Mouse (Mus musculus) ovary, postnatal 36 days (tissue): ENCODE measurements at regions not wholly inside any gene's neighbourhood (a gene's known extent, or its start where the extent isn't known, plus 50 kb on each side); places are given as distances from the start of the nearest gene placed in this dataset.

Experiments used
- DNase-seq: peaks from one replicate; pipeline ENCODE4 v3.0.0; 2022; ENCODE audit warnings: low spot score, mixed read lengths

- DNase-seq = no peak
Measured at GRCm38 (mm10) chr14:98834316-98834715, 159.8 kb downstream of the Rpl36a-ps1 start.

DNA sequence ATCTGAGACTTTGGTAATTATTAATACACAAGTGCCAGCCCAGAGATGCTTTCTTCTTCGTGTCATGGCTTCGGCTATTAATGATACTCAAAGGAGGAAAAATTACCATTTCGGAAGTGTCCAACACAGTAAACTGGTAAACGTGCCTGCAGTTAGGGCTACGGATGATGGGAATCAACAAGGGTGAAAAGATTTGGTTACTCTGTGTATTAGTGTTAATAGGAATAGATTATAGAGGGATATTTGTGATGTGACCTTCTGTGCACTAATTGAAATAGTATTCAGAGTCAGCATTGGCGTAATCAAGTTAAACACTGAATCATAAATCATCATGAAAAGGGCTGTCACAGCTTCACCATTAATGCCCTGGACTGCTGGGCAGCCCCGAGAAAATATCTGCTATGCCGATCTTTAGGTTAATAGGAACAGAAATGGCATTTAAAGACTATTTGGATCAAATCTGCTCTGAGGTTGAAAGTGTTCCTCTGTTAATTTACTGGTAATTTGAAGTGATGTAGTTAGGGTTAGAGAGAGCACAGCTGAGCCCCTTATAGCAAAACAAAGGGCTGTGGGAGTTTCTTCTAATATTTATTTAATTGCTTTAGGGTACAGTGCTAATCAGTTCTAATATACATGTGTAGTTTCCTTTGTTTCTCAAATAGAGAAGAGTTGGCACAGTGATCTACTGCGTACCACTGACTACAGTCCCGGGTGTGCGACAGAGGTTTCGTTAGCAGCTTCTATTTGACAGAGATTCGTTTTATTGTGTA, 160.7 kb downstream of the Rpl36a-ps1 start:
- no peak for DNase-seq

GRCm38 (mm10) chr14:98832401-98832800, 161.7 kb downstream of the Rpl36a-ps1 start:
- DNase-seq = no peak

DNA sequence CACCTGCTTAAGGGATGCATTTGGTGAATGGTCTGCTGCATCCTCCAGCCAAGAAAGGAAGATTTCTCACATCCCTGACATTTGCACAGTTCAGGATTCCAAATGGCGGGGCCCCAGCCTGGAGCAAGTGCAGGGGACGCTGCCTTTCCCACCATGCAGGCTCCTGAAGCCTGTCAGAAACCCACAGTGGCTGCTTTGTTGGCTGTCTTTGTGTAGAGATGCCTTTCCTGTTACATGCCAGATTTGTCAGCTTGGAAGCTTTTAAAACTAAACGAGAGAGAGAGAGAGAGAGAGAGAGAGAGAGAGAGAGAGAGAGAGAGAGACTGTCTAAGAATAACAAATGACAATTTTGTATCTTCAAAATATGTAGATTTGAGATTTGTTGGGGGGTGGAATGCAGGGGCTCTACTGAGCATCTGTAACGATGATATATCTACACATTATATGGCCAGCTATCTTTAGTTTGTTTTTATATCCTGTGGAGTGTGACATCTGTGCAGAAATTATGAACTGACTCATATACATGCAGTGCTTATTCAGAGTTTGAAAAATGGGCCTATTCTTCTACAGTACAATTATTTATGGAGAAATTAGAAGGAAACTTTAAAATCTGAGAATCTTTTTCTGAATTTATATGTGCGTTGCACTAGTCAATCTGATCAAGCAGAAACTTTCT, 164.0 kb downstream of the Rpl36a-ps1 start:
- DNase-seq = no peak

- no peak for DNase-seq
Measured at GRCm38 (mm10) chr14:98827490-98827889, 166.6 kb downstream of the Rpl36a-ps1 start.

DNA sequence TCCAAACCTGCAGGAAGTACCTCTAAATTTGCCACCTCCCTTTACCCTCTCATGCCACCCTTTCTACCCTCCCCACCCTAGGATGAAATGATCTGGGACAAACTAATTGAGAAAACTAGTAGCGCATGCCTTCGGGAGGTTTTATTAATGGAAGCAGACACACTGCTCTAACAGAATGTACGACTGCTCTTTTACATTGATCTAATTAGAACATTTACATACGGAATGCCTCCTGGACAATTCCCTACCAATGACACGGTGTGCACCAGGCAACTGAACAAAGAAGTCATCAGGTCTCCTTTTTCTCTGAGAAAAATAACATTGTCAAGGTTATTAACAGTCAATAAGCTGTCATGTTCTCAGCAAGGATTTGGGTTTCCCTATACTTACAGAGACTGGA, 180.5 kb downstream of the Rpl36a-ps1 start:
- DNase-seq = no peak

DNA sequence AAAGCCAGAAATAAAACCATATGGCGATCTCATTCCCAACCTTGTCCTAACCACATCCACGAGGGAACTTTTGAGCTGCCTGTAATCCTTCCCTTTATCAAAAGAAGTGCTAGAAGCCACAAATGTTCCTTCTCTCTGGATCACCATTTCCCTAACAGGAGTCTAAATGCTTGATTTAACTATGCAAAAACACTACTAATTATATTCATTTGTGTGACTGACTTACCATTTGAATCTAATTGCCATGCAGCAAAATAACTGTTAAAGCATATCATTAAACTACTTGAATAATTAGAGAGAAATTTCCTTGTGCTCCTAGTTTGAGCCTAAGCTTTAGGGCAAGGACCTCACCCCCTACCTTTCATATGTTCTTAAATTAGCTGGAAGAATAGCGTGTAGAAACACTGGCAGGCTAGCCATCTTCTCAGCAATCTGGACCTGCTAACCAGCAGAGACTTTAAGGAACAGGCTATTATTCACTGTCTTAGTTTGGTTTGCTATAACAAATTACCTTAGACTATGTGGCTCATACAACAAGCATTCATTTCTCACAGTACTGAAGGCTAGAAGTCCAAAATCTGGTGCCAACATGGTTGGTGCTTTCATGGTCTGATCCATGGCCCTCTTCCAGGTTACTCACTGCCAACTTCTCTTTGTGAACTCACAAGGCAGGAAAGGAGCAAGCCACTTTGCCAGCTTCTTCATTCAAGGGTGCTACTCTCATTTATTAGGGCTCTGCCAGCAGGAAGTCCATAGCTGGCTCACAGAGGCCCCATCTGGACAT, 183.7 kb downstream of the Rpl36a-ps1 start:
- DNase-seq = no peak

- no peak for DNase-seq
Measured at GRCm38 (mm10) chr14:98808117-98808516, 186.0 kb downstream of the Rpl36a-ps1 start.

GRCm38 (mm10) chr14:98805066-98805465, 189.1 kb downstream of the Rpl36a-ps1 start:
- no peak for DNase-seq

DNA sequence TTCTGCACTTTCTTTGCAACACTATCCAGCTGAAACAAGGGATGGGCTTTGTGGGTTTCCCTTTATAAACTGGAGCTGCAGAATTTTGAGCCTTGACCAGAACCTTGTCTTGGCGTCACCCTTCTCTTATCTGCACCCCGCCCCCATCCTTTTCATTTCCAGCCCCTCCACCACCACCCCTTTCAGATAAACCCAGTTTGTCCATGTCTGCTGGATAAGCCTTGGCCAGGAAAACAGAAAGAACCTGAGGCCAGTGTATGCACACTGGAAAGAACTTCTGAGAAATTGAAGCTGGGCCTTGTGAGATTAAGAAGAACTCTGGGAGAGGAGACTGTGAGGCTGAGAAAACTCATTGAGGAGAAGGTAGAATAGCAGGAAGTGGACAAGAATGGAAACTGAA, 192.8 kb downstream of the Rpl36a-ps1 start:
- DNase-seq = peak; percentile 4

DNA sequence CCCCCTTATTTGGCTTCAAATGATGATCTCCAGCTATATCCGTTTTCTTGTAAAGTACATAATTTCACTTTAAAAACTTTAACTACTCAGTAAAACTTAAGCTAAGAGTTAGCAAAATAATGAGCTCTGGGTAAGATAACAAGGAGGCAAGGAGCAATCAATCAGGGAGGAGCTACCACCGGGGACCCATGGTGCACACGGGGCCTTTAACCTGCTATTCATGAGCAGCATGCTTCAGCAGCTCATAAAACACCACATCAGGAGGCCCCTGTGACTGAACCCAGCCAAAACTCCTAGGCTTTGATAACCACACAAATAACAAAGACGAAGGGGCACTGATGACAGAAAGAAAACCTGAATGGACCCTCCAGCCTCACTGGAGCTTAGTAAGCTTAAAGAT, 202.1 kb downstream of the Rpl36a-ps1 start:
- DNase-seq = no peak

- DNase-seq = no peak
Measured at GRCm38 (mm10) chr14:98791232-98791906, 202.7 kb downstream of the Rpl36a-ps1 start.

DNA sequence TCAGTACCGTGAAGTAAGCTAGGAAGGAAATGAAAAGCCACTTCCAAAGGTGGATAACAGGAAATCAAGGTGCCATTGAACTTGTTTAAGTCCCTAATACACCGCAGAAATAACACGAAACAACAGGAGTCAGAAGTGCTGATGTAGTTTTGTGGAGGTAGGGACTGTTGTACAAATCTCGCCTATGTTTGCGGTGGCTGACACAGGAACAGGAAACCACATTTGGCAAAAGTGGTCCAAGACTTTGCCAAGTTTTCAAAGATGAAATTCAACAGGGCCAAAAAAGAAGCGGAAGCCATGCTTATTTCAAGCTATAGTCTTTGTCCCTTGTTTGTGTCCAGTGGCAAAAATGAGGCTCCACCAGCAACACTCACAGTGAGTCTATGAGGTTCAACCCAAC, 204.3 kb downstream of the Rpl36a-ps1 start:
- DNase-seq = no peak

- no peak for DNase-seq
Measured at GRCm38 (mm10) chr14:98781711-98782110, 212.4 kb downstream of the Rpl36a-ps1 start.

DNA sequence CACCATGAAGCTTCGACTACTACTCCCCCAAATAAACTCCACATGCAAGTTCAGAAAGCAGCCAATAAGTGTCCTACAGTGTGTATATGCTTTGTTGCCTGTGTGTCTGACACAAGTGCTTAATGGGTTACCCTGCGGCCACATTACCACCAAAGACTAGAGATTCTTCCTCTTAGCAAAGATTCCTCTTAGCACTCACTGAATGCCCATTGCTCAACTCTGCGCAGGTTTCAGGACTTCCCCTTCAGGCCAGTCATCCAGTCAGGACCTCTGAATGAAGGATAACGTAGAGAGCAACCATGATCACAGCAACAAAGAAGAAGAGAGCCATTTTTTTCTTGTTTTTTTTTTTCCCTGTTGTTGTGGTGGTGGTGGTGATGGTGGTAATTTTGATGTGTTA, 222.0 kb downstream of the Rpl36a-ps1 start:
- DNase-seq = no peak

DNA sequence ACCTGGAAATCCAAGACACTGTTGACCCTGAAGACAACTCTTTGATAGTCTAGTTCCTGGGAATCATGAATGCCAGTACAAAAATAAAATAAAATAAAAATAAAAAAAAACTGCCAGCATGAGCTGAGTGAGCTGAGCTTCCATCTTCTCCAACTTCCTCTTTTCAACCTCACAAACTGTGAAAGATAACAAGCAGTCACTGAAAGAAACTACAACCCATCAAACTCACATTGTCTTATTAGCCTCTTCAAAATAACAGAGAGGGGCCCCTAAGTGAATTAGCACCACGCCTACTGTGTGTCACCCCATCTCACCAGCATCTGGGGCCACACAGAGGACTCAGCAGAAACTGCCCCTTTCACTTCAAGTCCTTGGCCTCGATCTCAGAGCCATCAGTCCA, 225.3 kb downstream of the Rpl36a-ps1 start:
- DNase-seq = no peak

- DNase-seq = no peak
Measured at GRCm38 (mm10) chr14:98767481-98767880, 226.6 kb downstream of the Rpl36a-ps1 start.

DNA sequence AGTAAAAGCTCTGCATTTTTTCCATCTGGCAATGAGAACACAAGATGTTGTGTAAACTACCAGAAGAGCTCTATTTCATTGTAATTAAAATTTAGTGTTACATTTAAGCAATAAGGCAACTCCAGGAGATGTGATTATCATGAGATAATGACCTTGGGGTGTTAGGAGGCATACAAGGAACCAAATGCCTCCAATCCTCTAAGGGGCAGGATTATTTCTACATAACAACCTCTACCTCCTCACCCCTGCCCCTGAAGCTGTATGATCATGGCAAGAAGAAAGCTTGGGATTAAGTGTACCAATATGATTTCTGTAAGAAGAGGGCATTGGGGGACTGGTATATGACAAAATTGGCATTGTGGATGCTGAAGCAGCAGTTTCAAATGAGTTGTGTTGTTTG, 228.8 kb downstream of the Rpl36a-ps1 start:
- no peak for DNase-seq

- DNase-seq = no peak
Measured at GRCm38 (mm10) chr14:98750766-98751165, 243.4 kb downstream of the Rpl36a-ps1 start.

GRCm38 (mm10) chr14:98749086-98750027, 244.8 kb downstream of the Rpl36a-ps1 start:
- no peak for DNase-seq

GRCm38 (mm10) chr14:98747159-98747775, 246.9 kb downstream of the Rpl36a-ps1 start:
- no peak for DNase-seq
